Mouse (Mus musculus) stomach, postnatal 0 days (tissue): Measurements from ENCODE around the gene Pld2.

Experiments used
- CTCF ChIP-seq: IDR thresholded peaks from 2 replicates; pipeline ENCODE4 v1.5.1; 2016; ENCODE audit warnings: antibody characterized with exemption, low read depth, mild to moderate bottlenecking, moderate library complexity
- EP300 ChIP-seq: optimal IDR thresholded peaks from 2 replicates; pipeline ENCODE3; 2016; ENCODE audit warnings: antibody characterized with exemption

DNA sequence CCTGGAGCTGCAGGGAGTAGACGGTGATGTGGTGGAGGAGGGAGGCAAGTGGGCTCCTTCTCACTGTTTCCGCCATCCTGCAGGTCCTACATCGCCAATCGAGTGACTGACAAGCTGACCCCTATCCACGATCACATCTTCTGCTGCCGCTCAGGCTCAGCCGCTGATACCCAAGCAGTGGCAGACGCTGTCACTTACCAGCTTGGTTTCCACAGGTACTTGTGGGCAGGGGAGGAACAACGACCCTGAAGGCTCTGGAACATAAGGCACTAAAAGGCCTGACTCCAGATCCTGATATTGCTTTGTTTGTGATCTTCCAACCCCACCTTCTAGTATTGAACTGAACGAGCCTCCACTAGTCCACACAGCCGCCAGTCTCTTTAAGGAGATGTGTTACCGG lies 13.7 kb upstream of the Pld2 start:
- TF ChIP-seq CTCF = no peak
- TF ChIP-seq EP300 = no peak
